Mouse (Mus musculus): ENCODE measurements at regions not wholly inside any gene's neighbourhood (a gene's known extent, or its start where the extent isn't known, plus 50 kb on each side); places are given as distances from the start of the nearest gene placed in this dataset.

- TF ChIP-seq GATA1 (IDR thresholded peaks at IDR 0.05; ENCODE audit: low read length), result no peak
Observed at GRCm38 (mm10) chr15:62641051-62641710, 1203.8 kb downstream of the Gsdmc2 start.

GRCm38 (mm10) chr15:62625406-62625805 is 1219.6 kb downstream of the Gsdmc2 start:
- no peak for TF ChIP-seq GATA1 (IDR thresholded peaks at IDR 0.05; ENCODE audit: low read length)

DNA sequence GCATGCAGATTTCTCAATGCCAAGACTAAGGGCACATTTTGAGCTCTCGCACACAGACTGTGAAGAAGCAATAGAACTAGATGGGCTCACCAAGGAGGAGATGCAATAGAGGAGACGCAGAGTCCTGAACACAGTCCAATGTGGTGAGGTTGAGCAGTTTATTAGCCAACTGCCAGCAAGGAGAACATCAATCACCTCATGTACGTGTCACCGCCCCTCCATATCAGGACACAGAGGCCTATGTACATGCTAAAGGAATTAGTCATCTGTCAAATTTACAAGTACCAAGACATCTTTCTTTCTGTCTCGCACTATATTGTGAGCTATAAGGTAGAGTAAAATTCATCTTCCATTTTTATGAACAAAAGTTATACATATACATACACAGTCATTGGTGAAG is 1228.9 kb downstream of the Gsdmc2 start:
- no peak for TF ChIP-seq GATA1 (IDR thresholded peaks at IDR 0.05; ENCODE audit: low read length)

DNA sequence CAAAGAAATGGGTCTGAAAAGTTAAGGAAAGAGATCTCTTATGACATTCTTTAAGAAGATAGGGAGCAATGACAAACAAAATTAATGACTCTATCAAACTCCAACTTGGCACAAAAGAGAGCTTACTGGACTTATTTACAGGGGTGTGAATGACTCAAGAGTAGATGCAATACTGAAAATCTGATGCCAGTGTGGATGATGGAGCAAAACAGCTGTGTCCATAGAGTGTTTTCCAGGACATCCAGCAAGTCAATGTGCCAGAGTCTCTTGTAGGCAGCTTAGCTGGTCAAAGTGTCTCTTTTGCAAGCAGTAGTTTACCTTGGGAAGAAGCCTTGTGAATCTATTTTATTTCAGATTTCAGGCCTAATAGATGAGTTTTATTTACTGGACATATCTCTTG is 1248.2 kb downstream of the Gsdmc2 start:
- TF ChIP-seq GATA1 (IDR thresholded peaks at IDR 0.05; ENCODE audit: low read length), result no peak

DNA sequence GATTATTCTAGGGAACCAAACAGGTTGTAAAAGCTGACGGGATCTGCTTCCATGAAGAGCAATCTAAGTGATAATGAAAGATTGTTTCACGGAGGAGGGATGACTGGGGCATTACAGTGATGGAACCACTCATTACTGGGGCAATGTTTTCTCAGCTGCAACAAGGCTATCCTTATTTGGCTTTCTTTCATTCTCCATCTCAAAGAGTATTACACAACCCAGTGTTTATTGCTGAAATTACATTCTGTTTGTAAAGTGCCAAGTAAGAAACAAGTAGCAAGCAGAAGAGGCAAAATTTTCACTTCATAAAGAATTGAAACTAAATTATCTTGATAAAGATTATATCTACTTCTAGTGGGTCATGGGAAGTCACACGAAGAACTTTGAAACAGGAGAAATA is 1256.4 kb downstream of the Gsdmc2 start:
- TF ChIP-seq GATA1 (IDR thresholded peaks at IDR 0.05; ENCODE audit: low read length), result no peak

DNA sequence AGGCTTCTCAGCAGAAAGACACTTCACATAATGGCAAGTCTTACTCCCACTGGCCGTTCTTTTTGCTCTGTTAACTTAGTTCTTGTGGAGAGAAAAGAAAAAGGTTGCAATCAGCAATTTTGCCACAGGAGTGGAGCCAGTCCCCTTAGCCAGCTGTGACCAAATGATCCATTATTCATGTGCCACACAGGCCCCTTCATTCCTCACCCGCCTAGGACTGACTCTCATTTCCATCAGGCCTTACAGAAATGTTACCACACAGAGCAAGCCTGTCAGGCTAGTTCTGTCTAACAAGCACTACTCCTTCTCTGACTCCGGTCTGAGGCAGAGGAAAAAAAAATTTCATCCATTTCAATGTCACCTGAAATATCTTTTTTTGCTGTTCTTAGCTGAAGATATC is 1266.2 kb downstream of the Gsdmc2 start:
- TF ChIP-seq GATA1 (IDR thresholded peaks at IDR 0.05; ENCODE audit: low read length), result no peak

DNA sequence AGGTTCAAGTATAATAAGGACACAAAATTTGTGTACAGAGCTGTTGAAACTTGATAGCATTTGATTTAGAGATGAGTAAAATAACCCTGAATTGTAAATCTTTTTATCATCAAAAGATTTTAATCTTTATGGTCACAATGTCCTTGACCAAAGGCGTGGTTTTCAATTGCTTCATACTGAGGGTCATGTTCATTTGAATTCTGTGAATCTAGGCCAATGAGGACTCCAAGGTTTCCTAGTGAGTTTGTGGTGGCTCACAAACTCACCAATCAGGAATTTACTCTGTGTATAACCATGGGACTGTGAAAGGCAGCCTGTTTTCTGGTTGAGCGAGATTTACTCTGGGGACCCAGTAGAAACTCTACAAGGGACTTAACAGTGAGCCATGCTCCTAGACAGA is 1269.2 kb downstream of the Gsdmc2 start:
- no peak for TF ChIP-seq GATA1 (IDR thresholded peaks at IDR 0.05; ENCODE audit: low read length)

- TF ChIP-seq GATA1 (IDR thresholded peaks at IDR 0.05; ENCODE audit: low read length), result no peak
Observed at GRCm38 (mm10) chr15:62571803-62572202, 1273.2 kb downstream of the Gsdmc2 start.

DNA sequence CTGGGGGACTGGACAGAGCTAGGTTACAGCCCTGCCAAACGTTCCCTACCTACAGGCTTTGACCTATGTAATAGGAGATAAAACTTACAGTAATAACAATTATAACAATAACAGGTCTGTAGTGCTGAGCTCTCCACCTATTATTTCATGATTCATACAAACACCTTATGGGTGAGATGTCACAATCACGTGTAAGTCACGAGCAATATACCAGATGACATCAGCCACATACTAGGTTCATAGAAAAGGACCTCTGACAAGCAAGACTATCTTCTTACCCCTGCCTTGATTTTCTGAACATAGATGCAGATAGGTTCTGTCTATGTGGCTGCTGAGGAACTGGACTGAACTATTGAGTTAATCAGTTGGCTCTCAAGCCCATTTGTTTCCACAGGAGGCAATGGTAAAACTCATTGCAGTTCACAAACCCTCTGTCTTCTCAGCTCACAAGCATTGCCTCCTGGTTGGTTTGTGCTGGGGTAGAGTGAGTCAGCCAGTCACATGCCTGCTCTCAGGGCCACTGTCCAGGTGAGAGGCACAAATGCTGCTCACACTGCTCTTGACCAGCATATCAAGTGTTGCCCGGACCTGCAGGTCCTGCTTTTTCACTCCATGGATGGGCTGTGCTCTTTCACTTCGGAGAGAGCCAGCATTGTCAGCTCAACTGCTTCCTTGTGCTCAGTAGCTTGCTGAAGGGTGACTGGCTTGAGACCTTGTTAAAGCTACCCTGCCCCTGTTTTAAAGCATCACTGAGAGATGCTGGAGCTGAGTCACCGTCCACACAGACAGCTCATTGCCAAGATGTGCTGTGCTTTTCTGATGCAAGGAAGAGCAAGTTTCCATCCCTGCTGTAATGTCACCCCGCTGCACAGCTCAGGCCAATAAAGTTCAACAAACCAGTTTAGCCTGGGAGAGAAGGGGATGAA is 1275.9 kb downstream of the Gsdmc2 start:
- no peak for TF ChIP-seq GATA1 (IDR thresholded peaks at IDR 0.05; ENCODE audit: low read length)

GRCm38 (mm10) chr15:62567431-62567830 is 1277.5 kb downstream of the Gsdmc2 start:
- TF ChIP-seq GATA1 (IDR thresholded peaks at IDR 0.05; ENCODE audit: low read length), result no peak

GRCm38 (mm10) chr15:62566106-62566511 is 1278.9 kb downstream of the Gsdmc2 start:
- no peak for TF ChIP-seq GATA1 (IDR thresholded peaks at IDR 0.05; ENCODE audit: low read length)

DNA sequence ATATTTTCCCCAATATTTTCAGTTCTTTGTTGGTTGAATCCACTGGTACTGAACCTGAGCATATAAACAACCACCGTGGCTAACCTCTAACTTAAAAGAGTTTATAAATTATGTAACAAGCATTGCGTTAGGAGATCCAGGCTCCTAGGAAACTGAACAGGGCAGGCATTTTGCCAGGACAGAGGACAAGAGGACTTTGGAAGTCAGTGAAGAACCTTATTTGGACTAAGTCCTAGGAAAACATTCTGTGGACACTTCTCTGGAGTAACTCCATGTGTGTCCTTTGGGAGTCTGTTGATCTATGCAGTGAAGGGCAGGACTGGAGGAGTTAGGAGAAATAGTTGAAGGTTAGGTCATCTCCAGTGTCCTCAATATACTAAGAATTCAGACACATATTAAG is 1311.7 kb downstream of the Gsdmc2 start:
- TF ChIP-seq GATA1 (IDR thresholded peaks at IDR 0.05; ENCODE audit: low read length), result no peak

DNA sequence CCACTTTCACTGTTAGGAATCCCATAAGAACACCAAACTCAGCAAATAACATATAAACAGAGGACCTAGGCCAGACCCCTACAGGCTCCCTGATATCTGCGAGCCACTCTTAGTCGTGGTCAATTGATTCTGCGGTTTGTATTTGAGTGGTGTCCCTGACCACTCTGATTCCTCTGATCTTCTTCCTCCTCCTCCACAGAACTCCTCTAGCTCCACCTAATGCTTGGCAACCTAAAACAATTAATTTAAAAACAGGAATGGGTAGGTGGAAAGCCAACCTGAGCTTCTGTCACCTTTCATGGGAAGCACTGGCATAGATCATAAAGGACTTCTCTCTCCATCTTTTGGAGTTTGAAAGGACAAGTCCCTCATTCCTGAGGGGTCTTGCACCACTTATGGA is 1316.0 kb downstream of the Gsdmc2 start:
- TF ChIP-seq GATA1 (IDR thresholded peaks at IDR 0.05; ENCODE audit: low read length), result no peak

- no peak for TF ChIP-seq GATA1 (IDR thresholded peaks at IDR 0.05; ENCODE audit: low read length)
Observed at GRCm38 (mm10) chr15:62524628-62525027, 1320.3 kb downstream of the Gsdmc2 start.

DNA sequence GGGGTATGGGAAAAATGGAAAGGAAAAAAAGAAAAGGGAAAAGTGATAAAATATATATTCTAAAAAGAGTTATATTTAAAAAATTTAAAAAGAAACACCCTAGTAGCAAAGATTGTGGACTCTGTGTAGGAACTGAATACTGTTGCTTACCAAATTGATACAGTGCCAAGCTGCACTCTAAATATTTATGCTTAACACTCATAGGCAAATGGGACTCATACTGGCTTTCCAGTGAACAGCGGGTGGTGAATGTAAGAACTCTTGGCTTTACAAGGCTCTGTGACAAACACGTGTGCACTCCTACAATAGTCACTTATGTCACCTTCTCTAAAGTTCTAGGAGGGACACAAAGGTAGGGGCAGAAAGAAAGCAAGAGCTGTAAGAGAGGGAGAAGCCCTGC is 1320.8 kb downstream of the Gsdmc2 start:
- TF ChIP-seq GATA1 (IDR thresholded peaks at IDR 0.05; ENCODE audit: low read length), result no peak

- no peak for TF ChIP-seq GATA1 (IDR thresholded peaks at IDR 0.05; ENCODE audit: low read length)
Observed at GRCm38 (mm10) chr15:62513462-62513861, 1331.5 kb downstream of the Gsdmc2 start.

GRCm38 (mm10) chr15:62511461-62511860 is 1333.5 kb downstream of the Gsdmc2 start:
- no peak for TF ChIP-seq GATA1 (IDR thresholded peaks at IDR 0.05; ENCODE audit: low read length)
